Mouse (Mus musculus): ENCODE results near the gene Ralgps1. TPM values are rescaled to one million over a fixed set of nuclear protein-coding genes. Genes with fewer than 3 reads are reported as not detected.
A peak's percentile ranks its signal among the peaks of the same experiment; 100 is the strongest.

Ralgps1 gene
- polyA plus RNA-seq, 1 experiment from 2014 or later, result 7.9 TPM

GRCm38 (mm10) chr2:33169445-33169844 is 201.8 kb downstream of the Ralgps1 start:
- Histone ChIP-seq H3K36me3 (ENCODE audit: control insufficient read depth, insufficient read depth, low read length) (no peaks in the 10 kb centered on the region), H3K27me3 (ENCODE audit: control insufficient read depth, insufficient read depth, low read length) (no peaks in the 10 kb centered on the region), H3K27ac (ENCODE audit: low read depth, low read length) (no peak overlapping the region), H3K4me3 (ENCODE audit: low read length) (no peak overlapping the region), H3K4me2 (replicated peaks; ENCODE audit: low read depth, low read length) (no peak overlapping the region), H3K9ac (ENCODE audit: low read depth, low read length) (no peak overlapping the region), H3K4me1 (ENCODE audit: control insufficient read depth, insufficient read depth, low read length) (peaks cover 23% of the 10 kb centered on the region), H3K9me3 (ENCODE audit: control insufficient read depth, low read length) (no peaks in the 10 kb centered on the region)
- 53% methylated on average over 6 of the region's 6 CpGs for WGBS
- ATAC-seq (ENCODE audit: low FRiP score, low TSS enrichment), result no peak; the same call in 1 of the 2 replicates

GRCm38 (mm10) chr2:33167060-33167459 is 204.2 kb downstream of the Ralgps1 start:
- H3K4me1 ChIP-seq (ENCODE audit: control insufficient read depth, insufficient read depth, low read length), result peaks cover 23% of the 10 kb centered on the region
- WGBS, result 86% methylated on average over 3 of the region's 3 CpGs
- H3K27ac ChIP-seq (ENCODE audit: low read depth, low read length), result no peak overlapping the region
- H3K36me3 ChIP-seq (ENCODE audit: control insufficient read depth, insufficient read depth, low read length), result no peaks in the 10 kb centered on the region
- no peaks in the 10 kb centered on the region for H3K27me3 ChIP-seq (ENCODE audit: control insufficient read depth, insufficient read depth, low read length)
- H3K9me3 ChIP-seq (ENCODE audit: control insufficient read depth, low read length), result no peaks in the 10 kb centered on the region
- no peak overlapping the region for H3K9ac ChIP-seq (ENCODE audit: low read depth, low read length)
- no peak overlapping the region for H3K4me2 ChIP-seq (replicated peaks; ENCODE audit: low read depth, low read length)
- ATAC-seq (ENCODE audit: low FRiP score, low TSS enrichment), result no peak
- no peak overlapping the region for H3K4me3 ChIP-seq (ENCODE audit: low read length)

- H3K27me3 ChIP-seq (ENCODE audit: control insufficient read depth, insufficient read depth, low read length), result no peaks in the 10 kb centered on the region
- no peak overlapping the region for H3K4me3 ChIP-seq (ENCODE audit: low read length)
- H3K4me1 ChIP-seq (ENCODE audit: control insufficient read depth, insufficient read depth, low read length), result peaks cover 20% of the 10 kb centered on the region
- no peaks in the 10 kb centered on the region for H3K9me3 ChIP-seq (ENCODE audit: control insufficient read depth, low read length)
- peak; percentile 38; the same call in 1 of the 2 replicates for ATAC-seq (ENCODE audit: low FRiP score, low TSS enrichment)
- H3K27ac ChIP-seq (ENCODE audit: low read depth, low read length), result peak overlapping the region; percentile 81
- H3K36me3 ChIP-seq (ENCODE audit: control insufficient read depth, insufficient read depth, low read length), result no peaks in the 10 kb centered on the region
- 32% methylated on average over 7 of the region's 7 CpGs for WGBS
- H3K9ac ChIP-seq (ENCODE audit: low read depth, low read length), result no peak overlapping the region
- no peak overlapping the region for H3K4me2 ChIP-seq (replicated peaks; ENCODE audit: low read depth, low read length)
These were observed 205.4 kb downstream of the Ralgps1 start for GRCm38 (mm10) chr2:33165710-33166374.

GRCm38 (mm10) chr2:33165229-33165628 is 206.1 kb downstream of the Ralgps1 start:
- Histone ChIP-seq H3K9me3 (ENCODE audit: control insufficient read depth, low read length) (no peaks in the 10 kb centered on the region), H3K4me1 (ENCODE audit: control insufficient read depth, insufficient read depth, low read length) (peaks cover 25% of the 10 kb centered on the region), H3K27me3 (ENCODE audit: control insufficient read depth, insufficient read depth, low read length) (no peaks in the 10 kb centered on the region), H3K36me3 (ENCODE audit: control insufficient read depth, insufficient read depth, low read length) (no peaks in the 10 kb centered on the region), H3K4me3 (ENCODE audit: low read length) (no peak overlapping the region), H3K9ac (ENCODE audit: low read depth, low read length) (no peak overlapping the region), H3K4me2 (replicated peaks; ENCODE audit: low read depth, low read length) (no peak overlapping the region), H3K27ac (ENCODE audit: low read depth, low read length) (peak overlapping the region; percentile 81)
- 48% methylated on average over 4 of the region's 4 CpGs for WGBS
- no peak for ATAC-seq (ENCODE audit: low FRiP score, low TSS enrichment)

GRCm38 (mm10) chr2:33164646-33165045 is 206.6 kb downstream of the Ralgps1 start:
- WGBS, result 51% methylated on average over 3 of the region's 3 CpGs
- Histone ChIP-seq H3K9ac (ENCODE audit: low read depth, low read length) (no peak overlapping the region), H3K27me3 (ENCODE audit: control insufficient read depth, insufficient read depth, low read length) (no peaks in the 10 kb centered on the region), H3K36me3 (ENCODE audit: control insufficient read depth, insufficient read depth, low read length) (no peaks in the 10 kb centered on the region), H3K9me3 (ENCODE audit: control insufficient read depth, low read length) (no peaks in the 10 kb centered on the region), H3K4me3 (ENCODE audit: low read length) (no peak overlapping the region), H3K4me1 (ENCODE audit: control insufficient read depth, insufficient read depth, low read length) (peaks cover 26% of the 10 kb centered on the region), H3K4me2 (replicated peaks; ENCODE audit: low read depth, low read length) (no peak overlapping the region), H3K27ac (ENCODE audit: low read depth, low read length) (no peak overlapping the region; the same call in 1 of the 2 replicates)
- no peak for ATAC-seq (ENCODE audit: low FRiP score, low TSS enrichment)

- ATAC-seq (ENCODE audit: low FRiP score, low TSS enrichment), result no peak
- Histone ChIP-seq H3K4me1 (ENCODE audit: control insufficient read depth, insufficient read depth, low read length) (peaks cover 26% of the 10 kb centered on the region), H3K36me3 (ENCODE audit: control insufficient read depth, insufficient read depth, low read length) (no peaks in the 10 kb centered on the region), H3K27ac (ENCODE audit: low read depth, low read length) (no peak overlapping the region), H3K4me2 (replicated peaks; ENCODE audit: low read depth, low read length) (no peak overlapping the region), H3K9me3 (ENCODE audit: control insufficient read depth, low read length) (no peaks in the 10 kb centered on the region), H3K4me3 (ENCODE audit: low read length) (no peak overlapping the region), H3K9ac (ENCODE audit: low read depth, low read length) (no peak overlapping the region), H3K27me3 (ENCODE audit: control insufficient read depth, insufficient read depth, low read length) (no peaks in the 10 kb centered on the region)
- 91% methylated on average over 2 of the region's 2 CpGs for WGBS
These were observed 209.2 kb downstream of the Ralgps1 start for GRCm38 (mm10) chr2:33162126-33162525.

- H3K36me3 ChIP-seq (ENCODE audit: control insufficient read depth, insufficient read depth, low read length), result no peaks in the 10 kb centered on the region
- H3K9me3 ChIP-seq (ENCODE audit: control insufficient read depth, low read length), result no peaks in the 10 kb centered on the region
- H3K9ac ChIP-seq (ENCODE audit: low read depth, low read length), result no peak overlapping the region
- no peaks in the 10 kb centered on the region for H3K27me3 ChIP-seq (ENCODE audit: control insufficient read depth, insufficient read depth, low read length)
- no peak overlapping the region for H3K4me3 ChIP-seq (ENCODE audit: low read length)
- H3K4me2 ChIP-seq (replicated peaks; ENCODE audit: low read depth, low read length), result no peak overlapping the region
- 0 out of 2 replicates have a peak, but pooled peaks have one; percentile 6 for ATAC-seq (ENCODE audit: low FRiP score, low TSS enrichment)
- H3K27ac ChIP-seq (ENCODE audit: low read depth, low read length), result no peak overlapping the region
- WGBS, result 50% methylated on average over 12 of the region's 12 CpGs
- H3K4me1 ChIP-seq (ENCODE audit: control insufficient read depth, insufficient read depth, low read length), result peaks cover 14% of the 10 kb centered on the region
These were observed 210.8 kb downstream of the Ralgps1 start for GRCm38 (mm10) chr2:33160326-33160973.

GRCm38 (mm10) chr2:33159593-33159992 is 211.7 kb downstream of the Ralgps1 start:
- no peak overlapping the region for H3K4me3 ChIP-seq (ENCODE audit: low read length)
- no peak overlapping the region for H3K4me2 ChIP-seq (replicated peaks; ENCODE audit: low read depth, low read length)
- H3K4me1 ChIP-seq (ENCODE audit: control insufficient read depth, insufficient read depth, low read length), result peaks cover 6% of the 10 kb centered on the region; the same call in 1 of the 2 replicates
- no peak overlapping the region for H3K27ac ChIP-seq (ENCODE audit: low read depth, low read length)
- H3K27me3 ChIP-seq (ENCODE audit: control insufficient read depth, insufficient read depth, low read length), result no peaks in the 10 kb centered on the region
- no peak overlapping the region for H3K9ac ChIP-seq (ENCODE audit: low read depth, low read length)
- 88% methylated on average over 7 of the region's 7 CpGs for WGBS
- no peaks in the 10 kb centered on the region for H3K36me3 ChIP-seq (ENCODE audit: control insufficient read depth, insufficient read depth, low read length)
- ATAC-seq (ENCODE audit: low FRiP score, low TSS enrichment), result no peak
- no peaks in the 10 kb centered on the region for H3K9me3 ChIP-seq (ENCODE audit: control insufficient read depth, low read length)

- Histone ChIP-seq H3K4me3 (ENCODE audit: low read length) (no peak overlapping the region), H3K27ac (ENCODE audit: low read depth, low read length) (no peak overlapping the region), H3K9ac (ENCODE audit: low read depth, low read length) (no peak overlapping the region), H3K4me2 (replicated peaks; ENCODE audit: low read depth, low read length) (no peak overlapping the region), H3K27me3 (ENCODE audit: control insufficient read depth, insufficient read depth, low read length) (no peaks in the 10 kb centered on the region), H3K9me3 (ENCODE audit: control insufficient read depth, low read length) (no peaks in the 10 kb centered on the region), H3K36me3 (ENCODE audit: control insufficient read depth, insufficient read depth, low read length) (no peaks in the 10 kb centered on the region), H3K4me1 (ENCODE audit: control insufficient read depth, insufficient read depth, low read length) (peaks cover 6% of the 10 kb centered on the region; the same call in 1 of the 2 replicates)
- WGBS, result 92% methylated on average over 6 of the region's 6 CpGs
- no peak for ATAC-seq (ENCODE audit: low FRiP score, low TSS enrichment)
These were observed 212.4 kb downstream of the Ralgps1 start for GRCm38 (mm10) chr2:33158895-33159294.
